Mouse (Mus musculus) heart, postnatal 36 days (tissue): ENCODE data around the gene Tpte. TPM values are rescaled to one million over a fixed set of nuclear protein-coding genes. Genes with fewer than 3 reads are reported as not detected.

Source experiments
- DNase-seq, 2 experiments: peaks; one replicate each; pipeline ENCODE4 v3.0.0; 2021 to 2022
- intact Hi-C: fragments of 180-260 bp; cut with DNase I; formaldehyde crosslinking; loops from one replicate; pipeline ENCODE4 v1.15.1; 2025
- total RNA-seq, 2 experiments: library from RNA; stranded (reverse); gene quantifications; 2 replicates each; pipeline ENCODE4 v1.2.3; 2021

Tpte gene
- total RNA-seq, 2 experiments from 2014 or later: not detected

DNA sequence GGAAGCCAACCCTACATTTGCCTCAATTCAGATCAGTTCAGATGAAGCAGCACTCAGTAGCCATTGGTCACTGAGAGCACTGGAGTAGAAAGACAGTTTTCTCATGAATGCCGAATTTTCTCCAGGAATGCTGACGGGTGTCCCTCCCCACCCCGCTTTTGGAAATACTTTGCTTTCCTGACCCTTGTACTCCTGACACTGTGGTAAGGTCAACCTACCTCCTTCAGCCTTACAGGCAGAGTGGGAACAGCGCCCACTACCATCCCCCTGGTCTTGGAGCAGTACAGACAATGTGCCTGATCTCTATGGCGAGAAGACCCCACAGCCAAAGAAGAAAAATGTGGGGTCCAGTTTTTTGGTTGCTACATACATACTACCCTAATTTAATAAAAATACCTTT lies 93.1 kb downstream of the Tpte start:
- no peak for DNase-seq
- intact Hi-C loops: loop anchor here (5.0 kb wide), 1 partner anchor 384 kb away; no protein-coding TSS in a partner anchor

DNA sequence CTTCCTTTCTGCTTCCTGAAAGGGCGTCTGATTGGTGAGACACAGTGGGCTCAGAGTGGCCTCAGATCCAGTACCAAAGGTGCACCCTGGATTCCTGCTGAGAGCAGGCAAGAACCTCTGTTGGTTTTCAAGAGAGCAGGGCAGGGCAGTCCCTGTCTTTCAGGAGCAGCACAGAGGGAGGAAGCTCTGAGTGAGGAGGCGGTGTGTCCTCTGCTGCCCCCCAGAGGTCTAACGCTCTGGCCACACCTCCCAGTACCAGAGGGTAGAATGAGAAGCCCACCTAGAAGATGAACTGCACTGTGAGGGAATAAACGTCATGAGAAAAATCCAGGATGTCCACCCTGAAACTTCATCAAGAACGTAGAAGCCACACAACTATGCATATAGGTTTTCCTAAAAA lies 93.7 kb downstream of the Tpte start:
- DNase-seq: peak; percentile 46 to 64
- intact Hi-C loops: loop anchor here (1.0 to 5.0 kb wide), 2 partner anchors 185 to 385 kb away; partner anchors contain the start of gene Vps36

DNA sequence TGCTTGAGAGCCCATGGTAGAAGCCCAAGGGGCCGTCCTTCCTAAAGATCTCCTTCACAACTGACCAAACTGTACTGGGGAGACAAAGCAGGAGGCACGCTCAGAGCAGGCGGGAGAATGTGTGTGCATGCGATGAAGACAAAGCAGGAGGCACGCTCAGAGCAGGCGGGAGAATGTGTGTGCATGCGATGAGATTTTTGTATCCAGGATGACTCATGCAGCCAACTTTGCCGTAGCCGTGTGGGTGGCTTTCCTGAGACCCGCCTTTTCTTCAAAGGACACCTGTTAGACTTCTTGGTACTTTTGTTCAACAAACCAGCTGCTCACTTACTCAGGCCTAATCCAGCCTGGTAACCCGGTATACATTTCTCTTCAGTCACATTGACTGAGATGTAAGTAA lies 97.7 kb downstream of the Tpte start:
- DNase-seq: no peak
- intact Hi-C loops: no loop called here

DNA sequence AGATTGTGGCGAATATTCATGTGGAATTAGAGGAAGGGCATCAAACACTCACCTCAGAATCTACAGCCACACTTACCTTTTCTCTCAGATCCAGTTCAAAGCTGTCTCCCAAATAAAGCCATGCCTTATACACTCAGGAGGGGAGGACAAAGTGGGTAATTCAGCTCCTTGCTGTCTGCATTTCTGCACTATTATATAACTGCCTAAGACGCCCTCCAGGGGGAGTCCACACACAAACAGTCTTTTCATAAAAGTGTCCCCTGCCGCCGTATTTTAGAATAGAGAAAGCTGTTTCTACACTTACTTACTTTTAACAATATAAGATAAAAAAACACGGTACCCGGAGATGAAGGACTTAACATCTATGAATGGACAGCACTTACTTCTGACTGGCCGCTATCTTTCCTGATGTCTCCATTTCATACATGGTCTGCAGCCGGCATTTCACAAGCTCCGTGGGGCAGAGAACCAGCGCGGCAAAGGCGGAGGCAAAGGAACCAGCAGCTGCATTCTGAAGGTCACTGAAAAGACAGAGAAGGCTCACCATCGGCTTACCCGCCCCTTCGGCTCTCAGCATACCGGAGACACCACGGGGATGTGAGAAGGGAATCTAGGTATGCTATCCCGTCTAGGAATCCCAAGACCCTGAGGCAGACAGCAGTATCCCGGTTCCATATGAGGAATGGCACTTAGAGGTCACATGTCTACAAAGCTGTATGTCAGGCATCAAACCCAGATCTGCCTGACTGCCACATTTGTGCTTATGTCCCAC lies 99.8 kb downstream of the Tpte start:
- intact Hi-C loops: no loop called here
- DNase-seq: no peak

DNA sequence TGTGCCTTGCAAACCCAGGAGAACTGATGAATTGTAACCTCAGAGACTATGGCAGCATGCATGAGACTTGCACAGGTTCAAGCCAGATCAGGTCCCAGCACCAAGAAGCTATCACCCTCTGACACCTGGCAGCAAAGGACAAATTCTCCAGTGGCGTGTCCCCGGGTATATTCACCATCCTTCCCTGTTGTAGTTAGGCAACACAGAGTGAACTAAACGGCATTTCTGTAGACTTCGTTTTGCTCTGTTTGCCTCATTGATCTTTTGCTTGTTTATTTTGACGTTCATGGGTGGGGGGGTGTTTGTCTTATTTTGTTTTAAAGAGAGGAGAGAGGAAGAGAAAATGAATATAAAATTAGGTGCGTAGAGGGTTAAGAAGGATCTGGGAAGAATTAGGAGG lies 101.9 kb downstream of the Tpte start:
- DNase-seq: no peak
- intact Hi-C loops: no loop called here

DNA sequence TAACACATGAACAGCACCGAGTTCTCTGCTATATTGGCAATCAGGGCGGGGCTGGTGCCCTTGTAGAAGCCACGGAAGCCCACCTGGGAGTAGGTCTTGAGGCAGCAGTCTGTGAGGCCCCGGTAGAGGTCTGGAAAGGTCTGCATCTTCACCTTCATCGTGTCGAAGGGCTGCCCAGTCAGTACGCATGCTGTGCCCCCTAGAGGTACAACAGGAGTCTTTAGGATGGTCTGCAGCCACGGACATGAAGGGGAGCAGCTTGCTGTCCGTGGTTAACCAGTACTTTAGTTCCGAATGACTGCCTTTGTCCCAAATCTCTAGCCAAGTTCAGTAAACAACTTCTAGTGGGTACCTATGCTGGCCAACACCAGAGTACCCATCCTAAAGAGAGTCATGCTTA lies 106.6 kb downstream of the Tpte start:
- intact Hi-C loops: no loop called here
- DNase-seq: no peak

DNA sequence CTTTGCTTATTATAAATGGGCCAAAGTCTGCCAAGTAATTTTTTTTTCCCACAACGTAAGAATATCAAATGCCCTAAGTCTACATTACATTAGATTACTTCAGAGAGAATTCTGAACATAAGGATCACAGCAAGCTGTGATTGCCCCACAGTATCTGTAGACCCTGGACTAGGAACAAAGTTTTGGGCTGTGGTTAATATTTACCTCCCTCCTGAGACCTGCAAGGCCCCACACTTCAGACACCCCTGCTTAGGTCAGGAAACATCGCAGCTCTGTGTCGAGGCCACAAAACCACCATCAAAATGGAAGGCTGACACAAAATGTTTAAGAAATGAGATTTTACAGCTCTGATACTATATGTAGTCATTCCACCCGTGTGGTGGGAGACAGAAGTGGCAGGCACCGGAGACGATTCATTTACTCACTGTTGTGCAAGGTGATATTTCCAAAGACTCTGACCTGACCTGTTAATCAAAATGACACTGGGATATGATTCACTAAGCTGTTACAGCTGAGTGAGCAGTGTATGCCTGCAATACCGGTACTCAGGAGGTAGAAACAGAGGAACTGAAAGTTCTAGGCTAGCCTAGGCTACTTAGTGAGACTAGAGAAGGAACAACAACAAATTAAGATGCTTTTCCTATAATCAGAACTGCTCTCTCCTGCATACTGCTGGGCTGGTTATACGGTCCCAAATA lies 107.7 kb downstream of the Tpte start:
- intact Hi-C loops: no loop called here
- no peak for DNase-seq

DNA sequence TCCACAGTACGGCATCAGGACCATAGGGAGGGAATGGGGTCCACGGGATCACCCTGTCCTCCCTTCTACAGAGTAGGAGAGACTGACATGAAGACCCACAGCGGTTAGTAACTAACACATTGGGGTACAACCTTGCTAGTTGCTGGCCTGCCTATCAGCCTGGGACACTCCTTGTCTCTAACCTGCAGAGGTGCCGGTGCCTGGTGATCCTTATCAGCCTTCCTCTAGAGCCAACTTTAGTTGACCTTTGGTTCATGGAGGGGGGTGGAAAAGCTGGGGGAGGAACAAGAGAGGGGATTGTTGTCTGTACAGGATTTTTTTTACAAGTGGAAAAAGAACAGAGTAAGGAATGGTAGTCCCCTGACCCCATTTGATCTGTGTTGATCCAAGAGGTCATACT lies 111.2 kb downstream of the Tpte start:
- intact Hi-C loops: no loop called here
- no peak for DNase-seq

DNA sequence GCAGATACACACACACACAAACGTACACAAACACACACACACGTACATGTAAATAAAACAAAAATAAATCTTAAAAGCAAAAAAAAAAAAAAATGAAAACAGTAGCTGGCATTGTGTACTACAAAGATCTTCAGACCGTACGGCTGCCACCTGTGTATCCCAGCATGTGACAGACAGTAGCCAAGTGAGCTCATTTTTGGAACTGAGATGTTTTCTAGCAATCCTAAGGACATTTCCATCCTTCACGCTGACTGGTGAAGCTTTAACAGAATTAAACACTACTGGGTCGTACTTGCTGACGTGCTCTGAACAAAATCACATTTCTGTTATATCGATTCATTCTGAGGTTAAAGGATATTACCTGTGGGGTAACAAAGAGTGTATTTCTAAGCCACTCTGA lies 112.0 kb downstream of the Tpte start:
- intact Hi-C loops: loop anchor here (5.0 kb wide), 2 partner anchors 203 to 333 kb away; partner anchors contain the start of genes Alg11, Atp7b and Vps36
- DNase-seq: no peak

DNA sequence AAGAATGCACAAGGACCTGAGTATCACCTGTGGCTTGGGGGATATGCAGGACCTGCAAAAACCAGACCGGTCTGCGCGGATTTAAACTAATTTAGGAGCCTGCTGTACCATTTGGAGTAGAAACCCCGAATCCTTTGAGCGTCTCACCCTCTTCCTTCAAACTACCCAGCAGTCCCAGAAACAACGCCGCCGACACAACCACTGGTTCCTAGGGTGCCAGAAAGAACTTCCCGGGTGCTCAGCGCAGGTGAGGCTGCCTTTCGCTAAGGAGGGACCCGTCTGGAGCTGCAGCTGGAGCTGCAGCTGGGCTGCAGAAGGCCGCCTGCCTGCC lies 114.5 kb downstream of the Tpte start:
- intact Hi-C loops: loop anchor here (5.0 kb wide), 2 partner anchors 205 to 335 kb away; partner anchors contain the start of genes Alg11, Atp7b and Vps36
- no peak for DNase-seq

DNA sequence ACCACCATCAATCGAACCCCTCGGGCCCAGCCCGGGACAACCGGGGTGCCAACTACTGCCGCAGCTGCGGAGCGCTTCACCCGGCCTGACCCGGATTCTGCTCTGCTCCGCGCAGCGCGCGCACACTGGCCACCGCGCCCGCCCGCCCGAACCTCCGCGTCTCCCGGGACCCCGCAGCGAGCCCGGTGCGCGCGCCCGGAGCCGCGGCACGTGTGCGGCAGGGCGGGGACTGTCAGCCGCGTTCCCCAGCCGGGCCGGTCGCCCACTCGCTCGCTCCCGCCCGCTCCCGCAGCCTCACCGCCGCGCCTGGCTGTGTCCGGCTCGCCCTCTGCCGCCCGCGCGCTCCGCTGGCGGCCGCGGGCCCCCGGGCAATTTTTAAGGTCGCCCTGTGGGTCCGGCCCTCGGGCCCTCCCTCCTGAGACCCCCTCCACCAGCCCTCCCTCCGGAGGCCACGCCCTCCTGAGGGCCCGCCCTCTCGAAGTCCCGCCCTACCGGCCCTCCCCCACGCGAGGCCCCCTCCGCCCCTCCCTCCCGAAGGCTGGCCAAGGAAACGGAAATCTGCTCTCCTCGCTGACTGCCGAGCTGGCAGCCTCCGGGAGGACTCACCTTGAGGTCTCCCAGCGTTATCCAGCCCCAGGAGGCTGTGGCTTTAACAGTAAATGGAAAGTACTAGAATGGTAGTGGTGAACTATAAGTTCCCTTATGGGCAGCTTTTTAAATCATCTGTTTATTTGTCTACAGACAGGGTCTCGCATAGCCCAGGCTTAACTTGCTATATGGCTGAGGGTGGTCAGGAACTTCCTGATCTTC lies 115.1 kb downstream of the Tpte start, which contains the start of gene Slc25a15:
Gene Slc25a15, minus strand, starts transcription at position 456 of the 810 bp plus-strand sequence.
- intact Hi-C loops: loop anchor here (5.0 kb wide), 2 partner anchors 206 to 336 kb away; partner anchors contain the start of genes Alg11, Atp7b and Vps36
- DNase-seq: peak; percentile 89 to 95

DNA sequence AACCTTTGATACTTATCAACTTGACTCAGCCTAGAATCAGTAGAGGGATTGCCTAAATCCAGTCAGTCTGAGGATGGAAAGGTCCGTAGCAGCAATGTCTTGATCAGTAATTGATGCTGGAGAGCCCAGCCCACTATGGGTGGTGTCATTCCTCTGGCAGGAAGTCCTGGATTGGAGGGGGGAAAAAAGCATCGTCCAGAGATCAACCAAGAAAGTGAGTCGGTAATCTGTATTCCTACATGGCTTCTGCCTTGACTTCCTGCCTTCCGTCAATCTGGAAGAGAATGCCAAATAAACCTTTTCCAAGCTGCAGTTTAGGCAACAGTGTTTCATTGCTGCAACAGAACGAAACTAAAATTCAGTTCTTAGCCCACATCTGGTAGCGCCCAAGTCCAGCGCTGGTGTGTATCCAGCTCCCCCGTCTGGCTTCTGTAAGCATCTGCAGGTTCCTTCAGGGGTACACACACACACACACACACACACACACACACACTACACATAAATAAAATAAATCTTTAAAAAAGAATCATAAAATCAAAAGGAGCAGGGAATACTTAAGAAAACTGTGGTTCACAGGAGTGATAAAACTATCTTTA lies 116.1 kb downstream of the Tpte start:
- intact Hi-C loops: loop anchor here (5.0 kb wide), 2 partner anchors 207 to 337 kb away; partner anchors contain the start of genes Alg11, Atp7b and Vps36

DNA sequence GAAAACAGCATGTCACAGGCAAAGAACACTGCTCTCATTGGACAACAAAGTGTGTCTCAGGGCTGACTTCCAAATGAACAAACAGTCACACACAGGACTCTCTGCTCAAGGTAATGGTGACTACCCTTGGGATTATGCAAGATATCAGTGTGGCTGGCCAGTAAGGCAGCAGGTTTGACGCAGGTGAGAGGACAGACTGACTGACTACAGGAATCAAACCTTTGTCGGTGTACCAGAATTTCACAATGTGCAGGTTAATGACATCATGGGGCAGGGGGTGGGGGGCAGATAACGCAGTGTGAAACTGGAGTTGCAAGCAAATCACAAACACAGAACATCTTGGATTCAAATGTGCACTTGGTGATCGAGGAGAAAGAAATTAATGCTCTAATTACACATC lies 117.4 kb downstream of the Tpte start:
- DNase-seq: no peak
- intact Hi-C loops: no loop called here

More for the DNA sequence above, 116.1 kb downstream of the Tpte start:
- DNase-seq: no peak

DNA sequence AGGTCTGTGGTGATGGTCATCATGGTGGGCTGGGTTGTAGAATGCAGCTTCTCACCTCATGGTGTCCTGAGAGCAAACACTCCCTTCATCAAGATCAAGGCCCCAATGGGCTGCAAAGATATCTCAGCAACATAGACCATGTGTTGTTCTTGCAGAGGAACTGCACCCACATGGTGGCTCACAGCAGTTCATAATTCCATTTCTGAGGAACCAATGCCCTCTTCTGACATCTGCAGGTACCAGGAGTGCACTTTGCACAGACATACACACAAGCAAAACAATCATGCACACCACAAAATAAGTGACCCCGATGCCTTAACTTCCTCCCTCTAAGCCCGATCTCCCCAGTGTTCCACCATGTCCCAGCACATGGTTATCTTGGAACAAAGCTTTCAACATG lies 120.0 kb downstream of the Tpte start:
- intact Hi-C loops: no loop called here

DNA sequence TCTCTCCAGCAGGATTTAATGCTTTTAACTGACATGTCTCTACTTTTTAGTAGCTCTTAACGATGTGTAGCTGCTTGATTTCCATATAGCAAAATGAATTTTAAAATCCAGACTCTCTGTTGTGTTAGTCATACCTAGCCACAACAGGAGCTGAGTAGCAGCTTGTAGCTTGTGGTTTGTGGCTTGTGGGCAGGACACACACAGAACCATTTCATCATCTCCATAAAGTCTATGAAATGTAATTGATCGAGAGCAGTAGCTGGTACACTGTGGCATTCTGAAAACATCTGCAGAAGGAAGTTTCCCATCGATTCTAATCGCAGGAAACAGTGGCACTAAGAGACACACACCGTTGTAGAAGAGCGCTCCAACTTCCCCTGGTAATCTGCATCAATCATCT lies 122.5 kb downstream of the Tpte start:
- intact Hi-C loops: no loop called here
- no peak for DNase-seq

More for the DNA sequence above, 120.0 kb downstream of the Tpte start:
- DNase-seq: no peak

DNA sequence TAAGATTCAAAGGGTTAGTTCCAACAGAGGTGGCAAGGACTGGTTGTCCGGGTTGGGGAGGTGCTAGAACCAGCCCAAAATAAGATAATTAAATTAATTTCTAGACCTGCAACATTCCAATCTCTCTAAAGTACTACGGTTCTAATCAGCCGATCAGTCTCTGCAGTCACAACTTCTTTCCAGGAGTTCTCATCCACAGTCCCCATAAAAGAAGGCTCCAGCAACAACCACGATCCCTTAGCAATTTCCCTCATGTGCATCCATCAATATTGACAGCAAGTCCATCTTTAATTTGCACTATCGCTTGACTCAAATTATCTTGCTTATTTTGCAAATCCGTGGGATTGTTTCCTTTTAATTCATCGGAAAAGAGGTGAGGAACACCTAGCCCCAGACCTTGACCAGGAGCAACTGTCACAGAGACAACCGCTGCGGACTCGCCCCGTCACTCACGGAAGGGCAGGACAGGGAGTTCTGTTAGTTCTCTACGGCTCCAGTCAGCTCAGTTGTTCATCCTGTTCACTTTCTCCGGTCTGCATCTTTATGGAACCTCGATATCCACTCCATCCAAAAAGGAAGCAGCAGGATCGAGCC lies 127.5 kb downstream of the Tpte start:
- intact Hi-C loops: no loop called here
- DNase-seq: no peak

DNA sequence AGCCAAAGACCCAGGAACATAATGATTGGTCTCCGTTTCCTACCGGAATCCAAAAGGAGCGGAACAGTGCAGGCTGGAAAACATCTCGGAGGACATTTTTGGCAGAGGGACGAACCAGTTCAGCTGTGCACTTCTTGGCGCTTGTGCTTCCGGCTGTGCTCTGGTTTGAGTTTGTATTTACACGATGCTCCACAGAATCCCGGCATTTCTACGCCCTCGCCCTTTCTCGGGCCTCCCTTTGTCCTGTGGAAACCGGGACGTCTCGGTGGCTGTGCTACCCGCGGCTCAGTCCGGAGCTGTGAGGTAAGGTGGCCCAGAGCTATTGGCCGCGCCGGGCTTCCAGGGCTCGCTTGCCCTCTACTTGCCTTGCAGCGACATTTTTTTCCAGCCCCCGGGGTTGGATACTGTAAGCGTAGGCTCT lies 128.1 kb downstream of the Tpte start, which contains the start of gene Mrps31:
Gene Mrps31, plus strand, starts transcription at position 80 of the 421 bp plus-strand sequence.
- DNase-seq: peak; percentile 77 to 87
- intact Hi-C loops: no loop called here

DNA sequence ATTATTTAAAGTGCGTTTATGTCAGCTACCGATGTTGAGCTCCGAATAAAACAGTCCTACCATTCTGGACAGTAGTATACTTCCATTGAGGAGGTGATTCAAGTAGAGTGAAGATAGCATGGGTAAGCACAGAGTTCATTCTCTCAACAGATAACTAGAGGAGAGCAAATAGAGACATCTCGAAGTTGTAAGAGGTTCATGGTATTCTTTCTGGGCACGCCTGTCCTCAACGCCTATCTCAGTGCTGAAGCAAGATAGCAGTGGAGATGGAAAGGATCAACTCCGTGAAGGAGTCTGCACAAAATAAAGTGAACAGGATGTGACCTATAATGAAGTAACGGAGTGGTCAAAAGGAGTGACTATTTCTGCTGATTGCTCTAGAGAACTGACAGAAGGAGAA lies 128.7 kb downstream of the Tpte start:
- intact Hi-C loops: no loop called here
- no peak for DNase-seq
